Mouse (Mus musculus) lung, postnatal 25 days (tissue): ENCODE measurements at regions not wholly inside any gene's neighbourhood (a gene's known extent, or its start where the extent isn't known, plus 50 kb on each side); places are given as distances from the start of the nearest gene placed in this dataset.

Experiments used
- DNase-seq: peaks from one replicate; pipeline ENCODE4 v3.0.0; 2022; ENCODE audit warnings: low spot score

DNA sequence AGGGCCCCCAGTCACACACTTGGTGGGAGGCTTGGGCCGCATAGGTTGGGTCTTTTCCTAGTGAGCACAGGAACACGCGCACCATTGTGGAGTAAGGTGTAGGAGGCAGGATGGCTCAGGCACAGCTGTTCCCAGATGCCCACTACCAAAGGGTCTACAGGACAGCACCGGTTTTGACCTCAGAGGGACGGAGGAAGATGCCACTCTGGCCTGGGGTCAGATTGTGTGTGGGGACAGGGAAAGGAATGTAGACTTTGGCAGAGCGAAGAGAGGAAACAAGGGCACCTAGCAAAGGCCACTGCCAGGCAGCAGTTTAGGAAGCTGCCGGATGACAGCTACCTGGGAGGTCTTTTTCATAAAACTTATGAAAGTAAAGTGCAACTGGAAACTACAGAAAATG lies 73.5 kb upstream of the Slc25a13 start:
- no peak for DNase-seq

DNA sequence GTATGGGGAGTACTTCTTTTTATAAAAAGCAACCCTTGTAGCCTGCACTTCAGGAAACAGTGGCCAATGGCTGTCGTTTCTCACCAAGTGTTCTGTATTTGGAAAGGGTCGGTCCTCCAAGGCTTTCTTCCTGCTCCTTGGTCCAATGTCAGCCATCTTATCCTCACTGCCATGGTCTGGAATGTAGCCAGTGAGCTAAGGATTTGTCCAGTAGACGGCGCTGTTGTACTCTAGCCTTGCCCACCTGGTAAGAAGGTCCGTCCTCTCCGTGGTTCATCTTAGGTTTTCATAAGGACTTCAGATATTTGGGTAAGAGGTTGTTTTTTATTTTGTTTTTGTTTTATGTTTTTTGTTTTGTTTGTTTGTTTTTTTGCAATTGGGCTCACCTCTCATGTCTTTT lies 72.8 kb upstream of the Slc25a13 start:
- DNase-seq, result peak; percentile 26

DNA sequence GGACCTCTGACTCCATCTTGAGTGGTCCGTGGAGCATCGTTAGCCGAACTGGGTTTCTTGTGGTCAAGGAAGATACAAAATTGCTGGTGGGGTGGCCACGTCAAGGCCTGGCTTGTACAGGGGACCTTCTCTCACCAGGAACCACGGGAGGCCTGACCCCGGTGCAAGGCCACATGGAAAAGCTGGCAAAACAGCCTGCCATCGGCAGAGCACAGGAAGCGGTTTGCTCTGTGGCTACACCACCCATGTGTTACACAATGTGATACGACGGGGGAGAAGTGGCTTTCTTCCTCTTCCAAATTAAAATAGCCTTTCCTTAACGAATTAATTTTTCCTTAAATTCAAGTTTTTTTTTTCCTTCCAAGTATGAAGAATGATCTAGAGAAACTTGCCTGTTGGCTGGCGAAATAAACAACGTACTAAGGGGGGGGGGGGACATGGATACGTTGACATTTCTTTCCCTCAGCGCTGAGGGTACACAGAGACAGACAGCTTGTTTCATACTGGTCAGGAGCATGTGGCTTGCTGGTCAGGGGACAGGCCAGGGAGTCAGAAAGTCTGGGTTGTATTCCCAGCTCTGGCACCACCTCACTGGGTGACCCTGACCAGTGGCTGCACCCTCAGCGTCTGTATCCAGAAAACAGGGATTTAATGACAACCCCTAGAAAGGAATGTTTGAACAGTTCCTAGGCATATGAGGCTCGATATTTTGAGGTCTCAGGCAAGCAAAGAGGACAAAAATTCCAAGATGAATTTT lies 64.0 kb upstream of the Slc25a13 start:
- no peak for DNase-seq

DNA sequence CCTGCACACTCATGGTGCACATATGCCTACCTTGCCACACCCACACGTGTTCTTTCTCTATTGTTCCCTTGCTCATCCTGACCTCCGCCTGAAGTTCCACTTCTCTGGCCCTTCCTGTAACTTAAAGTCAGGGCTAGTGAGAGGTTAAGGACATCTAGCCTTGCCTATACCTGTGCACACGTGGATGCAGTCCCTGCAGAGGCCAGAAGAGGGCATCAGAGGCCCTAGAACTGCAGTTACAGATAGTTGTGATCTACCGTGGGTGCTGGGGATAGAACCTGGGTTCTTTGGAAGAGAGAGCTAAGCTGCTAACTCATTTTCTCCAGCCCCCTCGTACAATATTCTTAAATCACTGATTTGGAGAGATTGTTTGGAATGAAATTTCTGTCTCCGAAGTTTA lies 62.7 kb upstream of the Slc25a13 start:
- no peak for DNase-seq

GRCm38 (mm10) chr6:6270545-6270944 lies 53.6 kb upstream of the Slc25a13 start:
- no peak for DNase-seq
